Mouse (Mus musculus) embryonic facial prominence, embryonic 10.5 days (tissue): ENCODE measurements around the gene Erg. TPM values are rescaled to one million over a fixed set of nuclear protein-coding genes. Genes with fewer than 3 reads are reported as not detected.

Experiments used
- DNase-seq: peaks from one replicate; pipeline ENCODE4 v3.0.0-alpha.2; 2017; ENCODE audit warnings: low spot score
- H3K27ac ChIP-seq: fragments of 300-500 bp; sonication (generic); replicated peaks from 2 replicates; pipeline ENCODE4 v1.5.1; 2016; ENCODE audit warnings: mild to moderate bottlenecking
- H3K27me3 ChIP-seq: fragments of 300-500 bp; sonication (generic); replicated peaks from 2 replicates; pipeline ENCODE4 v1.6.1; 2016; ENCODE audit warnings: low read depth, mild to moderate bottlenecking; ENCODE audit not compliant: poor library complexity, severe bottlenecking
- H3K36me3 ChIP-seq: fragments of 300-500 bp; sonication (generic); replicated peaks from 2 replicates; pipeline ENCODE4 v1.6.1; 2016; ENCODE audit warnings: mild to moderate bottlenecking, moderate library complexity
- H3K4me1 ChIP-seq: fragments of 300-500 bp; sonication (generic); 2 replicates; pipeline ENCODE4 v1.6.1; 2016
- H3K4me3 ChIP-seq: fragments of 300-500 bp; sonication (generic); 2 replicates; pipeline ENCODE4 v1.5.1; 2016; ENCODE audit warnings: mild to moderate bottlenecking, moderate library complexity
- H3K9me3 ChIP-seq: fragments of 300-500 bp; sonication (generic); 2 replicates; pipeline ENCODE4 v1.6.1; 2016; ENCODE audit warnings: mild to moderate bottlenecking
- WGBS: fragments of 180-500 bp; shearing (Covaris S2); methylation state at CpG from one replicate; pipeline ENCODE4 v1.1.7; 2016; 5-methylcytosine and 5-hydroxymethylcytosine counted together
- polyA plus RNA-seq: library from polyadenylated mRNA; unstranded; fragments of >200 nt; fragmentation: Nextera tagmentation; extraction: Ambion mirVana; gene quantifications from 2 replicates; pipeline ENCODE4 v1.2.1, GENCODE M21; 2016

Erg gene
- polyA plus RNA-seq, 1 experiment from 2014 or later: 2.8 TPM

DNA sequence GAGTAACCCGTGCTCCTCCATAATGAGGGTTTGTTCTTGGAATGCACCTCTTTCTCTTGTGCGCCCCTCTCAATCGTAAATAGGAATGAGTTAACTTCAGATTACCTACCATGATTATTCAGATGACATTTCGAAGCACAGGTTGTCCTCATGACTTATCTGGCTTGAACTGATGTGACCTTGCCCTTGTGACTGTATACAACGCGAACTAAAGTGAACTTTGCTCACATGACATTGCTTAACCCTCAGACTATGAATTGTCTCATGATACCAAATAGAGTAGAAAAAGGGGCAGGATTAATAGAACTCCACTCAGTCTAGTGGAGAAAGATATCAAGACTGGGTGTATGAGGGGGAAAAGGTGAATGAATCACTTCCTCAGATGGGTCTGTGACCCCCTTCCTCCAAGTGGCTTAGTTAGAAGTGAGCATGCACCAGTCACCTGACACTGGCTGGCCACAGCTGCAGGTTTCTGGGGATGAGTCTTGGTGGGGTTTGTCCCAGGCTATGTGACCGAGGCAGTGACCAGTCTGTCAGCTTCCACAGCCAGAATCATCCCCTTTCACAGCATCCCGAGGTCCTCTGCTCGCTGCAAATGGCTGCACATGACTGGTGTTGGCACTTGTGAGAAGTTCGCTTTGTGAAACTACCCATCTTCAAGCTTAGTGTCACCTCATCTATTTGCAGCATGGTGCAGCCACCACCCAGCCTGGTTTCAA lies 89.7 kb downstream of the Erg start:
- Histone ChIP-seq H3K27ac (no peak overlapping the region), H3K36me3 (no peaks in the 10 kb centered on the region), H3K27me3 (no peaks in the 10 kb centered on the region), H3K9me3 (no peaks in the 10 kb centered on the region), H3K4me3 (no peak overlapping the region), H3K4me1 (no peaks in the 10 kb centered on the region)
- no peak for DNase-seq
- 89% methylated on average over 10 of the region's 10 CpGs for WGBS

DNA sequence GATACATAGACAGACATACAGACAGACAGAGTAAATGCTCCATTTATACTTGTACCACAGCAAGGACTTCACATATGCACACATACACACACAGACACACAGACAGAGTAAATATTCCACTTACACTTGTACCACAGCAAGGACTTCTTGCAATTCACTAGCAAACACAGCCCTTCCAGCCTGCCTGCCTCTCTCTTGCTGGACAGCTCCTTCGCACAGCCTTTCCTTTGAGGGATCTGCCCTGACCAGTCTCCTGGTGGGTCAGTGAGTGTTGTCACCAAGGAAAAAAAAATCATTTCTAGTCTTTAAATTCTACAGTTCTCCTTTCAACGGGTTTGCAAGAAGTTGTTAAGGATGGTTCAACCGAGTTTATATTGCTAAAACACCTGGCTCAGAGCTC lies 92.3 kb downstream of the Erg start:
- H3K9me3 ChIP-seq: no peaks in the 10 kb centered on the region
- H3K4me1 ChIP-seq: peaks cover 18% of the 10 kb centered on the region
- no peak overlapping the region for H3K4me3 ChIP-seq
- WGBS: 64% methylated on average over 3 of the region's 3 CpGs
- H3K27me3 ChIP-seq: no peaks in the 10 kb centered on the region
- H3K36me3 ChIP-seq: no peaks in the 10 kb centered on the region
- DNase-seq: no peak
- no peak overlapping the region for H3K27ac ChIP-seq

GRCm38 (mm10) chr16:95493336-95493735 lies 93.1 kb downstream of the Erg start:
- Histone ChIP-seq H3K4me3 (no peak overlapping the region), H3K27me3 (no peaks in the 10 kb centered on the region), H3K9me3 (no peaks in the 10 kb centered on the region), H3K36me3 (no peaks in the 10 kb centered on the region), H3K4me1 (peaks cover 18% of the 10 kb centered on the region), H3K27ac (no peak overlapping the region)
- WGBS: 66% methylated on average over 8 of the region's 8 CpGs
- DNase-seq: no peak

- no peak overlapping the region for H3K27ac ChIP-seq
- no peak for DNase-seq
- H3K9me3 ChIP-seq: no peaks in the 10 kb centered on the region
- H3K36me3 ChIP-seq: no peaks in the 10 kb centered on the region
- H3K4me1 ChIP-seq: peaks cover 18% of the 10 kb centered on the region
- H3K4me3 ChIP-seq: no peak overlapping the region
- WGBS: 91% methylated on average over 7 of the region's 7 CpGs
- H3K27me3 ChIP-seq: no peaks in the 10 kb centered on the region
Observed at GRCm38 (mm10) chr16:95492146-95492545, 94.2 kb downstream of the Erg start.

DNA sequence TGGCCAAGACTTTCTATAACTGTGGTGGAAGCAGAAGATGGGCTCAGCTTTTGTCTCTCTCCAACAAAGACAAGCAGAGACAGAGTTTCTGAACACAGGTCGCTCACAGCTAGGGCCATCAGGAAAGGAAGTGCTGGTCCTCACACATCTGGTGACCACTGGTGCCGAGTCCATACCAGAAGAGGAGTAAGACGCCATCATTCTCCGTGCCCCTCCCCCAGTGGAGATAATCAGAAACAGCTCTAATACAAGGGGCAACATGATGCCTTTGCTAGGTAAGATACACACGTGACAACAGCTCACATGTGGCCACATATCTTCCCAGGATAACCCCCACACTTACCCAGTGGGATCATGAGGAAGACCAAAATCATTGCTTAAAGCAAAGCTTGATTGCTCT lies 96.0 kb downstream of the Erg start:
- DNase-seq: peak; percentile 47
- 45% methylated on average over 5 of the region's 5 CpGs for WGBS
- Histone ChIP-seq H3K27me3 (no peaks in the 10 kb centered on the region), H3K4me3 (no peak overlapping the region), H3K27ac (0 out of 2 replicates have a peak overlapping the region, but pooled peaks have one; percentile 24), H3K9me3 (no peaks in the 10 kb centered on the region), H3K36me3 (no peaks in the 10 kb centered on the region), H3K4me1 (peaks cover 18% of the 10 kb centered on the region)

DNA sequence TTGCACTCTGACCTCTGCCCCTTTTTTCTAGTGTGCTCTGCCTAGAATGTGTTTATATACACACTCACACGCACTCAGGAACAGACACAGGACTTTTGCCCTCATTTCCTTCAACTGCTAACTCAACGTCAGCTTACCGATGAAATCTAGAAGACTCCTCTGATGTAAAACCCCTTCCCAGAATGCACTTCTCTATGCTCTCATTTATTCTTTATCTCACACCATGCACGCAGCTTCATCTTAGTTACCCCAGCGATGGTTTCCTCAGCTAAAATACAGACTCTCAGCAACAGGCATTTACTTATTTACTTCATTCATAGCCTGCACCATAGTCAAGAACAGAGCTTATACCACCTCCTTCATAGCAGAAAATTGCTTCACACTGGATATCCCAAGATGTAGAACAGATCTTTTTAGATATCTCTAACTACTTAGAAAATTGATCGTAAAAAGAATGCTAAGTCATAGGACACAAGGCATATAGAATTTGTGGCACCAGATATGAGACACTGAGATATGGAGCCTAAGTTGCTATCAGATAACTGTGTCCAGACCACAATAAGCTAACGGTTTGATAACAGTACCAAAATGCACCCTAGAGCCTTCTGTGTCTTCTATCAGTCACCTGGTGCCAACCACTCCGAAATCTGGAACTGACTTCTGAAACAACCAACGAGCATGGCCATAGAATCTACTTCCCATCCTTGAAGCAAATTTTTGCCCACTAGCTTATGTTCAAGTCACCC lies 98.6 kb downstream of the Erg start:
- Histone ChIP-seq H3K4me3 (no peak overlapping the region), H3K36me3 (no peaks in the 10 kb centered on the region), H3K27ac (no peak overlapping the region), H3K27me3 (no peaks in the 10 kb centered on the region), H3K9me3 (no peaks in the 10 kb centered on the region), H3K4me1 (peaks cover 18% of the 10 kb centered on the region)
- 76% methylated on average over 9 of the region's 9 CpGs for WGBS
- DNase-seq: no peak

DNA sequence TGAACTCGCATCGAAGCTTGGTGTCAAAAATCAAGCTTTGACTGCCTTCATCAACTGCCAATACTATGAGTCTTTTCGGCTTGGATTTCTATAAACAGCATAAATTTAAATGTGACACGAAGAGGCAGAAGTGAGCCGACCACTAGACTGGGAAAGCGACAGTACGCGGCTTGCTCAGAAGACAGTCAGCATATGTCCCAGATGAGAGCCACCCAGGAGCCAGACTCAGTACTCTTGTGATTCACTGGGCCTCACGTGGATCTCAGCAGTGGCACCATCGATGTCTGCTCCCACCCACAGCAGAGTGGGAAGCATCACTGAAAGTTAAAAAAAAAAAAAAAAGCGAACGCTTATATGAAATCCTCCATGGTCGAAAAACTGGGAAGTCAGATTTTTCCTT lies 105.2 kb downstream of the Erg start:
- no peak overlapping the region for H3K4me3 ChIP-seq
- H3K4me1 ChIP-seq: no peaks in the 10 kb centered on the region; the same call in 1 of the 2 replicates
- no peak for DNase-seq
- H3K27me3 ChIP-seq: no peaks in the 10 kb centered on the region
- no peaks in the 10 kb centered on the region for H3K36me3 ChIP-seq
- H3K27ac ChIP-seq: no peak overlapping the region
- H3K9me3 ChIP-seq: no peaks in the 10 kb centered on the region
- WGBS: 95% methylated on average over 13 of the region's 13 CpGs

- Histone ChIP-seq H3K36me3 (no peaks in the 10 kb centered on the region), H3K9me3 (no peaks in the 10 kb centered on the region), H3K27me3 (no peaks in the 10 kb centered on the region), H3K4me3 (no peak overlapping the region), H3K27ac (no peak overlapping the region), H3K4me1 (no peaks in the 10 kb centered on the region; the same call in 1 of the 2 replicates)
- WGBS: 94% methylated on average over 5 of the region's 5 CpGs
- no peak for DNase-seq
Observed at GRCm38 (mm10) chr16:95478558-95478957, 107.8 kb downstream of the Erg start.

DNA sequence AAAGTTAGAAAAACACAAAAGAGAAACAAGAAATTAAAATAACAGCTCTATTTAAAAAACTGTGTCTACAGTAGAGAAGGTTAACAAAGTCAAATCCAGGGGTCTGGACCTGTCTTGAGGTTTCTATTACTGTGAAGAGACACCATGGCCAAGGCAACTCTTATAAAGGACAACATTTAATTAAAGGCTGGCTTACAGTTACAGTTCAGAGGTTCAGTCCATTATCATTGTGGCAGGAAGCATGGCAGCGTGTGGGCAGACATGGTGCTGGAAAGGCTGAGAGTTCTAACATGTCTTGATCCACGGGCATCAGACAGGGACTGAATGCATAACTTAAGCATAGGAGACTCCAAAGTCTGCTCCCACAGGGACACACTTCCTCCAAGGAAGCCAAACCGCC lies 111.4 kb downstream of the Erg start:
- no peak for DNase-seq
- WGBS: 86% methylated on average over 3 of the region's 3 CpGs
- H3K27me3 ChIP-seq: no peaks in the 10 kb centered on the region

GRCm38 (mm10) chr16:95473946-95474345 lies 112.4 kb downstream of the Erg start:
- Histone ChIP-seq H3K36me3 (no peaks in the 10 kb centered on the region), H3K27me3 (no peaks in the 10 kb centered on the region), H3K9me3 (no peaks in the 10 kb centered on the region), H3K4me1 (peaks cover 9% of the 10 kb centered on the region), H3K4me3 (no peak overlapping the region), H3K27ac (no peak overlapping the region)
- DNase-seq: no peak
- WGBS: 90% methylated on average over 3 of the region's 3 CpGs

More for the DNA sequence above, 111.4 kb downstream of the Erg start:
- no peak overlapping the region for H3K27ac ChIP-seq
- H3K36me3 ChIP-seq: no peaks in the 10 kb centered on the region
- no peak overlapping the region for H3K4me3 ChIP-seq
- 0 out of 2 replicates have a peak, but pooled peaks cover 1% of the 10 kb centered on the region for H3K4me1 ChIP-seq
- no peaks in the 10 kb centered on the region for H3K9me3 ChIP-seq

DNA sequence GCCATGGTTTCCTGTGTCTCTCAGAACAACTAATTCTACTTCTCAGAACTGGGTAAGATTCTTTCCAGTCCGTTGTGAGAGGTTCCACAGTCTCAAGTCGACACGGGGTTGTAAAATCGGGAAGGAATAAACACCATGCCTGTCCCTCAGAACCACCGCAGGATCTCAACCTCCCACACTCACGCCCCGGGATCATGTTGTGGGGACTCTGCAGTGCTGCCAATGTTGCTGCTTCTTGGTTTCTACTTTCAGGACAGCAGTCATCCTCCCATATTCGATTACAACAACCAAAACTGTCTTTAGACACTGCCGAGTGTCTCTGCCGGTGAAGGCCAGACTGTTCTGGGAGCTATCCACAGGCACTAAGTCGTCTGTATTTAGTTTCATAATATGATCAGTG lies 113.6 kb downstream of the Erg start:
- Histone ChIP-seq H3K27me3 (no peaks in the 10 kb centered on the region), H3K4me1 (peaks cover 14% of the 10 kb centered on the region), H3K36me3 (no peaks in the 10 kb centered on the region), H3K27ac (no peak overlapping the region), H3K4me3 (no peak overlapping the region), H3K9me3 (no peaks in the 10 kb centered on the region)
- no peak for DNase-seq
- 89% methylated on average over 11 of the region's 11 CpGs for WGBS

- Histone ChIP-seq H3K27ac (peak overlapping the region; percentile 85), H3K27me3 (no peaks in the 10 kb centered on the region), H3K4me3 (no peak overlapping the region), H3K4me1 (peaks cover 19% of the 10 kb centered on the region), H3K36me3 (no peaks in the 10 kb centered on the region), H3K9me3 (no peaks in the 10 kb centered on the region)
- 31% methylated on average over 9 of the region's 9 CpGs for WGBS
- peak; percentile 86 for DNase-seq
Observed at GRCm38 (mm10) chr16:95469262-95470139, 116.9 kb downstream of the Erg start.
